Mouse (Mus musculus): ENCODE measurements around the gene Adamts13. TPM values are rescaled to one million over a fixed set of nuclear protein-coding genes. Genes with fewer than 3 reads are reported as not detected.

Gene Adamts13
- polyA plus RNA-seq, 1 experiment from 2014 or later, result not detected

DNA sequence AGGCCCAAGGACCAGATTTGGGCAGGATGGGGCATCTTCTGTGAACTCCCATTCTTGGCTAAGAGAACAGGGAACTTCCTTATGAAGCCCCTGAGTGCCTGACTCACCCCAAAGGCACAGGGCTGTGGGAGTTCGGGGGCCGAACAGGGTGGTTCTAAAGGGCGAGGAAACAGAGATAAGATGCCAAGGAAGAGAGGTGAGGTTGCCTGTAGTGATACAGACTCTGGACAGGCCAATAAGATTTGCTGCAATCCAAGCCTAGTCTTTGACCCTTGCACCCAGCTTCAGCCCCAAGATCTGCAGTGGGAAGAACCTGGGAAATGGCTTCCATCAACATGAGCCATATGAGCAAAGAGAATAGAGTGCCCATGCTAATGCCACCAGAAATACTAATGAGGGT is 30.0 kb upstream of the Adamts13 start:
- H3K9ac ChIP-seq (ENCODE audit: low read length), result no peak overlapping the region
- H3K9me3 ChIP-seq (ENCODE audit: control insufficient read depth, low read length), result no peaks in the 10 kb centered on the region
- no peak overlapping the region for H3K4me2 ChIP-seq
- ATAC-seq (ENCODE audit: low FRiP score) (no peak), DNase-seq (ENCODE audit: low spot score, missing footprints) (no peak)
- no peaks in the 10 kb centered on the region for H3K27me3 ChIP-seq (ENCODE audit: control insufficient read depth, insufficient read depth, low read length)
- no peaks in the 10 kb centered on the region for H3K36me3 ChIP-seq (ENCODE audit: control insufficient read depth, insufficient read depth, low read length)
- H3K4me1 ChIP-seq (ENCODE audit: control insufficient read depth, insufficient read depth, low read length), result no peaks in the 10 kb centered on the region
- no peak overlapping the region for H3K27ac ChIP-seq (ENCODE audit: low read depth, low read length)
- WGBS, result 80% methylated on average over 3 of the region's 3 CpGs
- H3K4me3 ChIP-seq (ENCODE audit: low read depth, low read length), result no peak overlapping the region

DNA sequence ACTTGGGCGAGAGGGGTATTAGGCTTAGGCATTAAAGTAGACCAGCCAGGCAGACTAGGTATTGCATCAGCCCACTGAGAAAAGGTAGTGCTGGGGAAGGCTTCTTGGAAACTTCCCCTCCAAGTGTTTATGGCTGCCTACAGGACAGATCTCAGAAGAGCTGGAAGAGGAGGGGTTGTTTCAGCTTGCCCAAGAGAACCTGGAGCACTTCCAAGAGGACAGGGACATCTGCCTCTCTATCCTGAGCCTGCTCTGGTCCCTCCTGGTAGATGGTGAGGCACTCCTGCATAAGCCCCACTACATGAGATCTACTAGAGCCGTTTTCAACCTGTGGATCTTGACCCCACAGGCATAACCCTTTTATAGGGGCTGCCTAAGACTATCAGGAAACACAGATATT is 22.8 kb upstream of the Adamts13 start:
- no peak overlapping the region for H3K4me3 ChIP-seq (ENCODE audit: low read depth, low read length)
- H3K4me1 ChIP-seq (ENCODE audit: control insufficient read depth, insufficient read depth, low read length), result no peaks in the 10 kb centered on the region
- DNase-seq (ENCODE audit: low spot score, missing footprints) (no peak), ATAC-seq (ENCODE audit: low FRiP score) (no peak)
- peaks cover 13% of the 10 kb centered on the region for H3K36me3 ChIP-seq (ENCODE audit: control insufficient read depth, insufficient read depth, low read length)
- H3K9ac ChIP-seq (ENCODE audit: low read length), result no peak overlapping the region
- H3K27me3 ChIP-seq (ENCODE audit: control insufficient read depth, insufficient read depth, low read length), result no peaks in the 10 kb centered on the region
- H3K27ac ChIP-seq (ENCODE audit: low read depth, low read length), result no peak overlapping the region
- no peaks in the 10 kb centered on the region for H3K9me3 ChIP-seq (ENCODE audit: control insufficient read depth, low read length)
- no peak overlapping the region for H3K4me2 ChIP-seq
- 92% methylated on average over 2 of the region's 2 CpGs for WGBS

DNA sequence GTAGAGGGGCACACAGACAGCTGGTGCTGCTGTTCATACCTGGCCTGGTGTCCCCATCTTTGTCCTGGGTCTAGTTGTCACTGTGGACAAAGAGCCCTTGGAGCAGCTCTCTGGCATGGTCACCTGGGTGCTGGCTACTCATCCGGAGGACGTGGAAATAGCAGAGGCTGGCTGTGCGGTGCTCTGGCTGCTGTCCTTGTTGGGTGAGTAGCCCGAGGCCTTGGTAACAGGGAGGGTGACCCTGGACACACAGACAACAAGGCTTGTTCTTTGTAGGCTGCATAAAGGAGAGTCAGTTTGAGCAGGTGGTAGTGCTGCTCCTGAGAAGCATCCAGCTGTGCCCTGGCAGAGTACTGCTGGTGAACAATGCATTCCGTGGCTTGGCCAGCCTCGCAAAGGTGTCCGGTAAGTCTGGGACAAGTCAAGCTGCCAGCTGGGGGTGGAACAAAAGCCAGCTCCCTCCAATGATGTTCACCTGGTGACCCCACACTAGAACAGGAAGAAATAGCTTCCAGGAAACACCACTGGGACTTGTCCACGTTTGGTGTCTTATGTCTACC is 21.8 kb upstream of the Adamts13 start:
- H3K27ac ChIP-seq (ENCODE audit: low read depth, low read length), result no peak overlapping the region
- H3K9ac ChIP-seq (ENCODE audit: low read length), result no peak overlapping the region
- ATAC-seq (ENCODE audit: low FRiP score) (no peak), DNase-seq (ENCODE audit: low spot score, missing footprints) (no peak)
- H3K4me2 ChIP-seq, result no peak overlapping the region
- H3K4me1 ChIP-seq (ENCODE audit: control insufficient read depth, insufficient read depth, low read length), result no peaks in the 10 kb centered on the region
- H3K27me3 ChIP-seq (ENCODE audit: control insufficient read depth, insufficient read depth, low read length), result no peaks in the 10 kb centered on the region
- H3K36me3 ChIP-seq (ENCODE audit: control insufficient read depth, insufficient read depth, low read length), result peaks cover 20% of the 10 kb centered on the region
- no peak overlapping the region for H3K4me3 ChIP-seq (ENCODE audit: low read depth, low read length)
- WGBS, result 89% methylated on average over 8 of the region's 8 CpGs
- no peaks in the 10 kb centered on the region for H3K9me3 ChIP-seq (ENCODE audit: control insufficient read depth, low read length)

DNA sequence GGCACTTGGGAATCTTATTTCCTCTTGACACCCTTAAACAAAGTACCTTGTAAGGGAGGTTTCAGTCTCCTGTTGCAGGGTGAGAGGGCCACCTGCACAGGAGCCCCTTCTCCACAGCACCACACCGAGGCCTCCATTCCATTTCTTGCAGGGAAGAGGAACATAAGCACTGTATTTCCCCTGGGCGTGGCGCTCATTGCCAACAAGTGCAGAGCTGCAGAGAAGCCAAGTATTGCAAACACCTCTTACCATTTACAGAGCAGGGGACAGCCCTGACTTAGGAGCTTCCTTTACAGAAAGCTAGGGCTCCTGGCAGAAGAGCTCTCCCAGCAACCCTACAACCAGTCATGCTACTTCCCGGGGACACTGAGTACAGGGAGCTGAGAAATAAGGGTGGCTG is 21.0 kb upstream of the Adamts13 start:
- DNase-seq (ENCODE audit: low spot score, missing footprints) (no peak), ATAC-seq (ENCODE audit: low FRiP score) (no peak)
- Histone ChIP-seq H3K4me3 (ENCODE audit: low read depth, low read length) (no peak overlapping the region), H3K9me3 (ENCODE audit: control insufficient read depth, low read length) (no peaks in the 10 kb centered on the region), H3K4me2 (no peak overlapping the region), H3K36me3 (ENCODE audit: control insufficient read depth, insufficient read depth, low read length) (peaks cover 25% of the 10 kb centered on the region), H3K9ac (ENCODE audit: low read length) (no peak overlapping the region), H3K27me3 (ENCODE audit: control insufficient read depth, insufficient read depth, low read length) (no peaks in the 10 kb centered on the region), H3K4me1 (ENCODE audit: control insufficient read depth, insufficient read depth, low read length) (no peaks in the 10 kb centered on the region), H3K27ac (ENCODE audit: low read depth, low read length) (no peak overlapping the region)
- 94% methylated on average over 4 of the region's 4 CpGs for WGBS

DNA sequence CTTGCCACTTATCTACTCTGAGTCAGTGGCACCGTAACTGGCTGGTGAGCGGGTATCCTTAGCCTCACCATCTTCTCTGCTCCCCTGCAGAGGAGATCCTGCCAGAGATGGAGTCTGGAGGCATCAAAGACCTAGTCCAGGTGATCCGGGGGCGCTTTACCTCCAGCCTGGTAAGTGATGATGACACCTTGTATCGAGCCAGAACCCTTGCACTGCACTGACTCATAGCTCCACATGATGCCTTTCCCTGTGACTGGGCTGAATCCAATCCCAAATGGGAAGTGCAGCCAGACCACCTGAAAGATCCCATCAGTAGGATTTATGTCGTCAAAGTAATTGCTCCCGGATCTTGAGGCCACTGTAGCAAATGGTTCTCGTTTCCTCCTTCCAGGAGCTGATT is 20.4 kb upstream of the Adamts13 start:
- H3K4me2 ChIP-seq, result no peak overlapping the region
- WGBS, result 94% methylated on average over 8 of the region's 8 CpGs
- no peaks in the 10 kb centered on the region for H3K4me1 ChIP-seq (ENCODE audit: control insufficient read depth, insufficient read depth, low read length)
- no peak for ATAC-seq (ENCODE audit: low FRiP score)
- H3K9ac ChIP-seq (ENCODE audit: low read length), result no peak overlapping the region
- H3K27ac ChIP-seq (ENCODE audit: low read depth, low read length), result no peak overlapping the region
- H3K4me3 ChIP-seq (ENCODE audit: low read depth, low read length), result no peak overlapping the region
- H3K9me3 ChIP-seq (ENCODE audit: control insufficient read depth, low read length), result no peaks in the 10 kb centered on the region
- H3K36me3 ChIP-seq (ENCODE audit: control insufficient read depth, insufficient read depth, low read length), result peaks cover 31% of the 10 kb centered on the region
- no peaks in the 10 kb centered on the region for H3K27me3 ChIP-seq (ENCODE audit: control insufficient read depth, insufficient read depth, low read length)
- DNase-seq (ENCODE audit: low spot score, missing footprints), result no peak

DNA sequence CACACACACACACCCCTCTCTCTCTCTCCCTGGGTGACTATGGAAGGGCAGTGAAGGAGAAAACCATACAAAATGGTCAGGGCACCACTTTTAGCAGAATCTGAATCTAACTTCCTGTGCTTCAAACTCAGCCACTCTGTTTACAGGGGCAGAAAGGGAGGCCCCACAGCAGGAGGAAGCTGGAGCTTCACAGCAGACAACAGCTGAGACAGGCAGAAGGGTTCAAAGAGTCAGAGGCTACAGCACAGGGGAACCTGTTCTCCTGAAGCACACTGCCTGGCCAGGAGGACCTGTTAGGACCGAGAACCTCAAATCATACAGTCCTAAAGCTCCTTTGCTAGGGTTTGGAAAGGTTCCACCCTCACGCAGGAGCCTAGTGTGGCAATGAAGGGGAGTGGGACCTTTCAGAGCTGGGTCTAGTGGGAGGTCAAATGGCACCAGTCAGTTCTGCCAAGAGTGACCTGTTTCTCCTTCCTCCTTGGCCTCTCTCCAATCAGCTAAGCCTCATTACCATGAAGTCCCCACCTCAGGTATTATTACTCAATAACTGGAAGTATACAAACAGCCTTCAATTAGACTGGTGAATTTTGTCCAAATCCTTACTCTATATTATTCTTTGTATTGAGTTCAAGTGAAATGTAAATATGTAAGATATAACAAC is 18.4 kb upstream of the Adamts13 start:
- Histone ChIP-seq H3K27me3 (ENCODE audit: control insufficient read depth, insufficient read depth, low read length) (no peaks in the 10 kb centered on the region), H3K4me1 (ENCODE audit: control insufficient read depth, insufficient read depth, low read length) (no peaks in the 10 kb centered on the region), H3K27ac (ENCODE audit: low read depth, low read length) (no peak overlapping the region), H3K9ac (ENCODE audit: low read length) (no peak overlapping the region), H3K4me3 (ENCODE audit: low read depth, low read length) (no peak overlapping the region), H3K9me3 (ENCODE audit: control insufficient read depth, low read length) (no peaks in the 10 kb centered on the region), H3K36me3 (ENCODE audit: control insufficient read depth, insufficient read depth, low read length) (peaks cover 35% of the 10 kb centered on the region), H3K4me2 (no peak overlapping the region)
- WGBS, result 95% methylated on average over 2 of the region's 2 CpGs
- no peak for DNase-seq (ENCODE audit: low spot score, missing footprints)
- no peak for ATAC-seq (ENCODE audit: low FRiP score)

DNA sequence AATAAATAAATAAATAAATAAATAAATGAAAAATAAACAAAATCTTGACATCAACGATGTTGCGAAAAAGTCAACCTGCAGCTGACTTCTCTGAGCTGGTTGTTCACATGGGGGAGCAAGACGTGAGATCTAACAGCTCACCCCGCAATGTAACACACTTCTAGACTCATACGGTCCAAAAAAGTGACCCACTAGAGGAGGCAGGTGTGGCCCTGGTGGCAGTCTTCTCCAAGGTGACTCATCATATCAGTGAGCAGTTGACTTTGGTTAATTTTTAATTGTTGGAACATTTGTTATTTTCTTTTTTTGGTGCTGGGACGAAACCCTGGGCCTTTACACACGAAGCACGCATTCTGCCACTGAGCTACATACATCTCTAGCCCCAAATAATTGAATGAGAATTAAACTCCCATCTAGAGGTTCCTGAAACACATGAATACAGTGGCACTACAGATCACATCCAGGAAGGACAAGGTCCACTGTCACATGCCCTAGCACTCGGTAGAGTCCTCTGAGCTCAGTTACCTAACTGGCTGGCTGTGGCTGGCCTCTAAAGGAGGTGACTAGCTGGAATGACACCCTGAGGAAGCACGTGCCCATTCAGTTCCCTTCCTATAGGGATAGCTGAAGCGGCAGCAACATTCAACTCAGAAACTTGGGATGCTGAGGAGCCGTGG is 16.3 kb upstream of the Adamts13 start:
- no peak overlapping the region for H3K4me3 ChIP-seq (ENCODE audit: low read depth, low read length)
- H3K36me3 ChIP-seq (ENCODE audit: control insufficient read depth, insufficient read depth, low read length), result peaks cover 37% of the 10 kb centered on the region
- H3K4me1 ChIP-seq (ENCODE audit: control insufficient read depth, insufficient read depth, low read length), result no peaks in the 10 kb centered on the region
- no peaks in the 10 kb centered on the region for H3K27me3 ChIP-seq (ENCODE audit: control insufficient read depth, insufficient read depth, low read length)
- ATAC-seq (ENCODE audit: low FRiP score) (no peak), DNase-seq (ENCODE audit: low spot score, missing footprints) (no peak)
- no peak overlapping the region for H3K9ac ChIP-seq (ENCODE audit: low read length)
- H3K4me2 ChIP-seq, result no peak overlapping the region
- 91% methylated on average over 12 of the region's 12 CpGs for WGBS
- H3K9me3 ChIP-seq (ENCODE audit: control insufficient read depth, low read length), result no peaks in the 10 kb centered on the region
- no peak overlapping the region for H3K27ac ChIP-seq (ENCODE audit: low read depth, low read length)

DNA sequence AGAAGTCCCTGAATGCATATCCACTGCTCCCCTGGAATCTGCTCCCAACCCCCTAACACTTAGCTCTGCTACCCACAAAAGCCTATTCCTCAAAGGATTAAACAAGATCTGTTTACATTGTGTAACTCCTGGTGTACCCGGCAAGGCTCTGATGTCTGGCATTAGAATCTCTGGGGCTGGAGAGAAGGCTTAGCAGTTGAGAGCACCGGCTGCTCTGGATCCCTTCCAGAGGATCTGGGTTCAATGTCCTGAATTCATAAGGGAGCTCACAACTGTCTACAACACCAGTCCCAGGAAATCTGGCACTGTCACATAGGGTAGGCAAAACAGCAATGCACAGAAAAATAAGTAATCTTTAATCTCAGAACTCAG is 15.7 kb upstream of the Adamts13 start:
- H3K4me2 ChIP-seq, result no peak overlapping the region
- no peak overlapping the region for H3K4me3 ChIP-seq (ENCODE audit: low read depth, low read length)
- no peak overlapping the region for H3K27ac ChIP-seq (ENCODE audit: low read depth, low read length)
- H3K9me3 ChIP-seq (ENCODE audit: control insufficient read depth, low read length), result no peaks in the 10 kb centered on the region
- no peak for DNase-seq (ENCODE audit: low spot score, missing footprints)
- H3K9ac ChIP-seq (ENCODE audit: low read length), result no peak overlapping the region
- H3K36me3 ChIP-seq (ENCODE audit: control insufficient read depth, insufficient read depth, low read length), result peaks cover 39% of the 10 kb centered on the region
- no peaks in the 10 kb centered on the region for H3K27me3 ChIP-seq (ENCODE audit: control insufficient read depth, insufficient read depth, low read length)
- WGBS, result 88% methylated on average over 2 of the region's 2 CpGs
- no peaks in the 10 kb centered on the region for H3K4me1 ChIP-seq (ENCODE audit: control insufficient read depth, insufficient read depth, low read length)
- ATAC-seq (ENCODE audit: low FRiP score), result no peak

DNA sequence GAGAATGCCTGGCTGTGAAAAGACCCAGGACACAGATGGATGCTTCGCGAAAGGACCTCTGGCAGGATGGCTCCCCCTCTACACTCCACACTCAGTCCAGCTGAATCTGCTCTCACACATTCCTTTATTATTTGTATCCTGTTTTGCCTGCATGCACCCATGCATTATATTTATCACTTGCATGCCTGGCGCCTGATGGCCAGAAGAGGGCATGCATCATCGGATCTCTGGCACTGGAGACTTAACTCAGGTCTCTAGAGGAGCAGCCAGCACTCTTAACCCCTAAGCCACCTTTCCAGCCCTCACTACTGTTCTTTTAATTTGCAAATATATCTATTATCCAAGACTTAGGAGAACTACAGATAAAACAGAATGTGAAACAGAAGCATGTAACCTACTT is 12.5 kb upstream of the Adamts13 start:
- Histone ChIP-seq H3K36me3 (ENCODE audit: control insufficient read depth, insufficient read depth, low read length) (peaks cover 25% of the 10 kb centered on the region), H3K27ac (ENCODE audit: low read depth, low read length) (no peak overlapping the region), H3K27me3 (ENCODE audit: control insufficient read depth, insufficient read depth, low read length) (no peaks in the 10 kb centered on the region), H3K4me2 (no peak overlapping the region), H3K9ac (ENCODE audit: low read length) (no peak overlapping the region), H3K4me3 (ENCODE audit: low read depth, low read length) (no peak overlapping the region), H3K4me1 (ENCODE audit: control insufficient read depth, insufficient read depth, low read length) (peaks cover 6% of the 10 kb centered on the region), H3K9me3 (ENCODE audit: control insufficient read depth, low read length) (no peaks in the 10 kb centered on the region)
- 81% methylated on average over 4 of the region's 4 CpGs for WGBS
- no peak for ATAC-seq (ENCODE audit: low FRiP score)
- DNase-seq (ENCODE audit: low spot score, missing footprints), result no peak

Measured in midbrain, embryonic 11.5 days (tissue).